Mouse (Mus musculus): ENCODE results near the gene Neurog3.

Neurog3 gene

GRCm38 (mm10) chr10:62132691-62133281 lies at the start of gene Neurog3:
TSS of gene Neurog3 (plus strand) at chr10:62133090.
- no peak for DNase-seq (ENCODE audit: low read depth, low spot score)

GRCm38 (mm10) chr10:62086044-62086443 lies 46.8 kb upstream of the Neurog3 start:
- no peak for DNase-seq (ENCODE audit: low read depth, low spot score)

GRCm38 (mm10) chr10:62086826-62087225 lies 46.1 kb upstream of the Neurog3 start:
- no peak for DNase-seq (ENCODE audit: low read depth, low spot score)

GRCm38 (mm10) chr10:62088411-62088810 lies 44.5 kb upstream of the Neurog3 start:
- no peak for DNase-seq (ENCODE audit: low read depth, low spot score)

GRCm38 (mm10) chr10:62089071-62089470 lies 43.8 kb upstream of the Neurog3 start:
- no peak for DNase-seq (ENCODE audit: low read depth, low spot score)

- DNase-seq (ENCODE audit: low read depth, low spot score) = no peak
Observed at GRCm38 (mm10) chr10:62089486-62089885, 43.4 kb upstream of the Neurog3 start.

- no peak for DNase-seq (ENCODE audit: low read depth, low spot score)
Observed at GRCm38 (mm10) chr10:62093903-62094302, 39.0 kb upstream of the Neurog3 start.

GRCm38 (mm10) chr10:62094401-62094800 lies 38.5 kb upstream of the Neurog3 start:
- DNase-seq (ENCODE audit: low read depth, low spot score) = no peak

- DNase-seq (ENCODE audit: low read depth, low spot score) = no peak
Observed at GRCm38 (mm10) chr10:62099749-62100403, 33.0 kb upstream of the Neurog3 start.

- DNase-seq (ENCODE audit: low read depth, low spot score) = peak; percentile 16
Observed at GRCm38 (mm10) chr10:62101504-62102439, 31.1 kb upstream of the Neurog3 start.

GRCm38 (mm10) chr10:62104835-62105576 lies 27.9 kb upstream of the Neurog3 start:
- peak; percentile 35 for DNase-seq (ENCODE audit: low read depth, low spot score)

- no peak for DNase-seq (ENCODE audit: low read depth, low spot score)
Observed at GRCm38 (mm10) chr10:62107048-62107447, 25.8 kb upstream of the Neurog3 start.

- peak; percentile 73 for DNase-seq (ENCODE audit: low read depth, low spot score)
Observed at GRCm38 (mm10) chr10:62110504-62111206, 22.2 kb upstream of the Neurog3 start.

GRCm38 (mm10) chr10:62111207-62111576 lies 21.7 kb upstream of the Neurog3 start:
- DNase-seq (ENCODE audit: low read depth, low spot score) = no peak

GRCm38 (mm10) chr10:62113865-62114647 lies 18.8 kb upstream of the Neurog3 start:
- DNase-seq (ENCODE audit: low read depth, low spot score) = no peak

- no peak for DNase-seq (ENCODE audit: low read depth, low spot score)
Observed at GRCm38 (mm10) chr10:62127137-62127536, 5.8 kb upstream of the Neurog3 start.

- DNase-seq (ENCODE audit: low read depth, low spot score) = no peak
Observed at GRCm38 (mm10) chr10:62127711-62128231, 5.1 kb upstream of the Neurog3 start.

GRCm38 (mm10) chr10:62128316-62128951 lies 4.5 kb upstream of the Neurog3 start:
- no peak for DNase-seq (ENCODE audit: low read depth, low spot score)

GRCm38 (mm10) chr10:62135696-62136470 lies 3.0 kb downstream of the Neurog3 start:
- no peak for DNase-seq (ENCODE audit: low read depth, low spot score)

Measured in CD4-positive helper T cell, adult 2 months (primary cell).